Mouse (Mus musculus) gastrocnemius, postnatal 25 days (tissue): ENCODE data around the gene Chmp6. TPM values are rescaled to one million over a fixed set of nuclear protein-coding genes. Genes with fewer than 3 reads are reported as not detected.

Experiments
- DNase-seq: peaks from one replicate; pipeline ENCODE4 v3.0.0; 2022
- total RNA-seq, 2 experiments: library from RNA; stranded (reverse); gene quantifications; 1 replicate in 1 of 2; 2 replicates in 1 of 2; pipeline ENCODE4 v1.2.3; 2021

Gene Chmp6
- total RNA-seq, 2 experiments from 2014 or later = 25.6 to 28.2 TPM

- no peak for DNase-seq
Measured at GRCm38 (mm10) chr11:119907711-119908110, 5.5 kb upstream of the Chmp6 start.

DNA sequence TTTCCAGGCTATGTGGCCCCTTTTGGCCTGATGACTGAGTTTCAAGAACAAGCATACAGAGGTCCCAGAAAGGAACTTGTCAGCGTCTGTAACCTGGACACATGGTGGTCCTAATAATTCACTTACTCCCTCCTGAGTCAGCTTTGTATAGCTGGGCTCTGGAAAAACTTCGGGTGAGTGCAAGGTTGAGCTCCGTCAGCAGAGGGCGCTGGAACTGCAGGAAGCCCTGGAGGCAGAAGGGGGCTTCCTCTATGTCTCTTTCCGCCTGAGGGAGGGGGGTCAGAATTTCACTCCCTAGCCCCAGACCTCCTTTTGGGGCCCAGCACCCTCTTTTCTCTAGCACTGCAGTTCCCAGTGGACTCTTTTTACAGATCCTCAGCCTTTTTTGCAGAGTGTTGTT, 3.8 kb upstream of the Chmp6 start:
- DNase-seq = peak; percentile 44

DNA sequence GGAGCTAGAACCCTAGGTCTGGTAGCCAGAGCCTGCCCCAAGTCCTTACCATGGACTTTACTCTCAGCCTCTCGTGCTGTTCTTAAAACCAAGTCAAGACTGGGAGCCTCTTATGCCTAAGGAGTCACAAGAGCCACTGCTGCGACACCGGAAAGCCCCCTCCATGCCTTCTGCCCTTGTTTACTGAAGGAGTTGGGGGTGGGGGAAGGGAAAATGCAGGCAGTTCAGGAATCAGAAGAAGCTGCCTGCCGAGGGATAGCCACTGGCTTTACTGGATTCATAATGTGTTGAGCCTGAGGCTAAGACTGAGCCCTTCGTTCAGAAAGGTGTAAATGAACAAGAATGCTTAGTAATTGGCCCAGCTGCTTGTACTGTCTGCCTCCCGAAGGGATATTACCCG, 396 bp upstream of the Chmp6 start:
- DNase-seq = no peak

GRCm38 (mm10) chr11:119913935-119914314, 684 bp downstream of the Chmp6 start:
- DNase-seq = no peak

GRCm38 (mm10) chr11:119914381-119914780, 1.1 kb downstream of the Chmp6 start:
- DNase-seq = no peak

GRCm38 (mm10) chr11:119915666-119916065, 2.4 kb downstream of the Chmp6 start:
- no peak for DNase-seq

GRCm38 (mm10) chr11:119916102-119916790, 3.0 kb downstream of the Chmp6 start:
- DNase-seq = no peak

- no peak for DNase-seq
Measured at GRCm38 (mm10) chr11:119916834-119917469, 3.7 kb downstream of the Chmp6 start.

GRCm38 (mm10) chr11:119918521-119918920, 5.3 kb downstream of the Chmp6 start:
- DNase-seq = no peak

DNA sequence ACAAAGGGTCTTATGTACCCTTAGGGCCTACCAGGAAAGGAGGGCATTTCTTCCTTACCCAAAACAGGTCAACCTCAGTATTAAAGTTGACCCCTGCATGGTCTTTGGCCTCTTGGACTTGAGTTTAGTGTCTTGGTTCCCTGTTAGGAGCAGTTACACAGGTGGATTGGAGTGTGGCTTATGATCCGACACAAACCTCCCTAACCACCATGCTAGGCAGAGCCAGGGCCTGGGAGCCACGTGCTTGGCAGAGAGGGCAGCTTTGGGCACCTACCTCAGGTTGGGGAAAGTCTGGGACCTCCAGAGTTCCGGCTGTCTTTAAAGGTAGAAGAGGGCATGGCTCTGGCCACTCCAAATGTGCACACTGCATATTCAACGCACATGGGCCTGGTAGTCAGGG, 6.2 kb downstream of the Chmp6 start:
- DNase-seq = no peak

DNA sequence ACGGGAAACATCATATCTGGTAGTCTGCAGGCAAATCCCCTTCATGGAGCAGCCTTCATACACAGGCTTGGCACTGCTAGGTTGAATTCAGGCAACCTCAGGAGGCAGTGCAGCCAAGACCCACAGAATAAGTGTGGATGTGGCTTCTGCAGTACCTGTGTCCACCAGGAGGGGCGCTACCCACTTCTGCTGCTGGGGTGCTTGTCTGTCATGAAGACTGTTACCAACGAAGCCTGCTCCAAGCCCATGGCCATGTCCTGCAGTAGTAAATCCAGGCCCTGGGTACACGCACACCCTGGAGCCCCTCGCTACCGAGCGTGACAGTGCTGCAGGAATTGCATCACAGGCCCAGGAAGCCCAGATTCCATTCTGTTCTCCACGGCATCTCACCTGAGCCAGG, 6.7 kb downstream of the Chmp6 start:
- DNase-seq = no peak

DNA sequence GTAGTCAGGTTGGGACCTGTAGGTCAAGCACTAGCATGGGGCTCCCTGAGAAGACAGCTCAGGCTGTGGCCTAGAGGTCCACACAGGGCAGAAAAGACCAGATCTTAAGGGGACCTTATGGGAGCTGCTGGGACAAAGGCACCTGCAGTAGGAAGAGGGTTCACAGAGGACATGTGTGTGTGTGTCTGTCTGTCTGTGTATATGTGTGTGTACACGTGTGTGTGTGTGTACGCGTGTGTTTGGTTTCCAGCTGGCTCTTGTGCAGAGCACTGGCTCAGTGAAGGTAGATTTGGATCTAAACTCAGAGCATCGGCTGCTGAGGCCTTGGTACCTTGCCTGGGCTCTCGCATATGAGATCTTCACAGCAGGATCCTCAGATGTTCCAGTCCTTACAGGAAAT, 7.4 kb downstream of the Chmp6 start:
- no peak for DNase-seq

GRCm38 (mm10) chr11:119925176-119925575, 11.9 kb downstream of the Chmp6 start:
- DNase-seq = no peak

GRCm38 (mm10) chr11:119926762-119927161, 13.5 kb downstream of the Chmp6 start:
- no peak for DNase-seq

- peak; percentile 69 for DNase-seq
Measured at GRCm38 (mm10) chr11:119928023-119928681, 14.9 kb downstream of the Chmp6 start.

GRCm38 (mm10) chr11:119929603-119930265, 16.5 kb downstream of the Chmp6 start:
- DNase-seq = no peak

GRCm38 (mm10) chr11:119931809-119932208, 18.6 kb downstream of the Chmp6 start:
- DNase-seq = no peak

DNA sequence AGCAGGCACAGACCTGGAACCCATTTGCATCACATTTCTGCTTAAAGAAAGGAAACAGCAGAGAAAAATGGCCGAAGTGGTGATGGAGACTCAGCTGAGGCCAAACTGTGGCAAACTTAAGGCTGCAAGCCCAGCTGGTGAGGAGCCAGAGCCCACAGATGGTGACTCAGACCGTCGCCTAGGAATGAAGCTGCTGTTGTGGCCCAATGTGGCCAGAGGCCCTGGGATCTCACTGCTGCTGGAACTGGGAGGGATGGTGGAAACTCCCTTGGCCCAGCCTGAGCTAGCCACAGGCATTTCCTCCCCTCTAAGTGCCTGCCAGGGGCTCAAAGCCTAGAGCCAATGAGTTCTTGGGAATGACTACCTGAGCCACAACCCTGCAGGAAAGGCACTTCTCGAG, 19.9 kb downstream of the Chmp6 start:
- DNase-seq = peak; percentile 67

- no peak for DNase-seq
Measured at GRCm38 (mm10) chr11:119933819-119934583, 20.8 kb downstream of the Chmp6 start.

DNA sequence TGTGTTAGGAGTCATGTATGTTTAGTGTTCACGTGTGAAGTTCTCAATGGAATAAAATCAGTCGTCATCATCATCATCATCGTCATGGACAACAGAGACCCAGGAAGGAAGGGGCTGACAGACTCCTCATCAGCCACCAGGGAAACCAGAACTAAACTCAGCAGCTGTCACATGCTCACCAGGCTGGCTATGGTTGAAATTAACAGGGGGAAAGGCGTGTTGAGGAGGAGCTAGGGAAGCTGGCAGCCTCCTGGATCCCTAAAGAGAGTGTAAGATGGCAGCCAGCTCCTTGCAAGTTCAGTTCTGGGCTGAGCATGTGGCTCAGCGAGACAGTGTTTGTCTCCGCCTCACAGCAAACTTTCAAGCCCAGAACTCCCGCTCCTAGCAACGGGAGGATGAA, 21.5 kb downstream of the Chmp6 start:
- no peak for DNase-seq

DNA sequence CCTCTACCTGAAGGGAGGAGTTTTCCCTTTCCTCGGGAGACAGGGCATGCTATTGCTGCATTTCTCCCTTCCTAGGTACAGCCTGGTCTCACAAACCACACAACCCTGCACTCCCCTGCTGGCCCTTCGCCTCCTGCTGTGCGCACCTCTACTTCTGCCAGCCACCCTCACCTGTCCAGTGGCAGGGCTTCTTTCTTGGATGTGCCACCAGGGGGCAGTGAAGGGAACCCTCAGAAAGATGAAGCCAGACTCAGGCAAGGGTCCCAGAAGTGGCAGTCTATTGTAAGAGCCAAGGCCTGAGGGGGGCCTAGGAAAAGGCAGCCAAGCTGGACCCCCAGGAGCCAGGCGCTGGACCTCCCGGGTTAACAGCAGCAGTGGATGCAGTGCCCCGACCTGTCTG, 22.2 kb downstream of the Chmp6 start:
- peak; percentile 43 for DNase-seq

GRCm38 (mm10) chr11:119936456-119936855, 23.2 kb downstream of the Chmp6 start:
- DNase-seq = no peak
